Mouse (Mus musculus): Measurements from ENCODE around the gene Il11.

DNA sequence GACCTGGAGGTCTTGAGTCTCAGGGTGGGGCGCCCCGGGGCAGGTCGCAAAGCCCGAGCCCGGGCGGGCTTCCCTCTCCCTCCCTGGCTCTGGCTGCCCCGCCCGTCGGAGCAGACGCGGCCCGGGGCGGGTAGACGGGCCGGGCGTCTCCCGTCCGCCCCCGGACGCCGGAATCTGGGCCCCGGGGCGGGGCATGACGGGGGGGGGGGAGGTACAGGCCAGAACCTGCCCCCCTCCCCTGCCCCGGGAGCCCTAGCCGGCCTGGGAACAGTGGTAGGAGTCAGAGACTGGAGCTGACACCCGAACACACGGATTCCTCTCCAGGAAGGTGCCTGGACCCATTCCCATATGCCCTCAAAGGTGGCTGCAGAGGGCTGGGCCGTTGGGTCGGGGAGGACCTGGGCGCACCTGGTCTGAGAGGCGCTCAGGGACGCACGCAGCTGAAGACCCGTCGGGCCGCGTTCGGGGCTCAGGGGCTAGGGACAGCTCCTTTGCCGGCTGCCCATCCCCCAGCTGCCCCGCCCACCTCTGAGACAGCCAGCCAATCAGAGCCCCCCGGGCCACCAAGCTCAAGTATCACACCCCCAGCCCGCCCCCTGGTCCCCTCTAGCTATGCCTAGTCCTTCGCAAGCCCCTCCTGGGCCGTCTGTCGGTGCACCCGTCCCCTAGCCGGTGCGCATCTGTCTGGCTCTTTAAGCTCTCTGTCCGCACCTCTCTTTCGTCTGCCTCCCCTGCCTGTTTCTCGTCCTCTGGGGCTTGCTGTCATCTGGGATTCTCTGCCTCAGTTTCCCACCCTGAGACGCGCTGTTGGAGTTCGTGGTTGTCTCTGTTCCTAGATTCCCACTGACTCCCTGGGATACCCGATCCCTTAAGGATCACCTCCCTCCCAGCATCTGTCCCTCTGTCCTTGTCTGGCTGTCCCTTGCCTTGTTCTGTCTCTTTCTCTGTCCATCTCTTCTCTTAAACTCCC is 5.5 kb downstream of the Il11 start:
- no peak for TF ChIP-seq CTCF (IDR thresholded peaks at IDR 0.05)
- TF ChIP-seq POLR2A (IDR thresholded peaks at IDR 0.05; ENCODE audit: insufficient read depth, low read depth, low read length), result no peak
- TF ChIP-seq EP300 (IDR thresholded peaks at IDR 0.05; ENCODE audit: insufficient read depth, low read depth, low read length), result no peak

All from heart, adult 2 months (tissue).